Mouse (Mus musculus) limb, embryonic 10.5 days (tissue): ENCODE results near the gene Cldn3. TPM values are rescaled to one million over a fixed set of nuclear protein-coding genes. Genes with fewer than 3 reads are reported as not detected.

Source experiments
- polyA plus RNA-seq: library from polyadenylated mRNA; unstranded; fragments of >200 nt; fragmentation: Nextera tagmentation; extraction: Ambion mirVana; gene quantifications from 2 replicates; pipeline ENCODE4 v1.2.1, GENCODE M21; 2016

Gene Cldn3
- polyA plus RNA-seq, 1 experiment from 2014 or later = 8.3 TPM

Other genes starting within 250 kb of the Cldn3 start
- 1.0 and 4.2 TPM in 2 replicates for gene Eln, start 238.9 kb upstream of the Cldn3 start, polyA plus RNA-seq
- not detected in 2 replicates for gene Tmem270, start 79.5 kb upstream of the Cldn3 start, polyA plus RNA-seq
- 2.1 and 2.3 TPM in 2 replicates for gene Cldn13, start 70.7 kb upstream of the Cldn3 start, polyA plus RNA-seq
- 11.0 and 16.5 TPM in 2 replicates for gene Mettl27, start 53.8 kb upstream of the Cldn3 start, polyA plus RNA-seq
- 9.8 and 10.0 TPM in 2 replicates for gene Cldn4, start 39.3 kb upstream of the Cldn3 start, polyA plus RNA-seq
- gene Abhd11, start 22.9 kb downstream of the Cldn3 start, polyA plus RNA-seq = 23.5 and 30.1 TPM in 2 replicates
- gene Stx1a, start 37.3 kb downstream of the Cldn3 start, polyA plus RNA-seq = 7.5 and 8.1 TPM in 2 replicates
- gene Dnajc30, start 78.0 kb downstream of the Cldn3 start, polyA plus RNA-seq = 27.7 and 30.8 TPM in 2 replicates
- 194 and 201 TPM in 2 replicates for gene Bud23, start 78.7 kb downstream of the Cldn3 start, polyA plus RNA-seq
- 8.5 and 12.7 TPM in 2 replicates for gene Vps37d, start 92.1 kb downstream of the Cldn3 start, polyA plus RNA-seq
- gene Mlxipl, start 103.7 kb downstream of the Cldn3 start, polyA plus RNA-seq = 2.5 and 5.1 TPM in 2 replicates
- gene Tbl2, start 163.4 kb downstream of the Cldn3 start, polyA plus RNA-seq = 19.4 and 30.7 TPM in 2 replicates
- 44.5 and 45.4 TPM in 2 replicates for gene Bcl7b, start 182.1 kb downstream of the Cldn3 start, polyA plus RNA-seq
- 58.1 and 68.3 TPM in 2 replicates for gene Baz1b, start 201.1 kb downstream of the Cldn3 start, polyA plus RNA-seq